Mouse (Mus musculus): ENCODE measurements at regions not wholly inside any gene's neighbourhood (a gene's known extent, or its start where the extent isn't known, plus 50 kb on each side); places are given as distances from the start of the nearest gene placed in this dataset.

GRCm38 (mm10) chr4:32177933-32178639 lies 60.5 kb upstream of the Bach2 start:
- Histone ChIP-seq H3K36me3 (ENCODE audit: control insufficient read depth in 1 of 2, insufficient read depth in 2 of 2, low read length in 2 of 2) (peaks cover 0 to 27% of the 10 kb centered on the region in 2 experiments; a peak in 2 of 4 replicates), H3K79me2 (ENCODE audit: control insufficient read depth, insufficient read depth, low read length, poor library complexity) (no peaks in the 10 kb centered on the region), H3K27ac (ENCODE audit: control insufficient read depth, low read depth, low read length) (no peak overlapping the region), H3K4me3 (ENCODE audit: control insufficient read depth in 1 of 2, insufficient read depth in 1 of 2, low read depth in 2 of 2, low read length in 2 of 2) (peak overlapping the region in 1 of 2 experiments; percentile 35; a peak in 1 of 4 replicates), H3K9ac (ENCODE audit: control insufficient read depth, low read depth, low read length, poor library complexity, severe bottlenecking) (no peak overlapping the region), H3K9me3 (replicated peaks; ENCODE audit: insufficient read depth, low read length) (no peaks in the 10 kb centered on the region), H3K4me1 (ENCODE audit: control insufficient read depth in 1 of 2, insufficient read depth in 2 of 2, low read length in 2 of 2) (peaks cover 22 to 41% of the 10 kb centered on the region in 2 experiments), H3K27me3 (ENCODE audit: control insufficient read depth in 1 of 2, insufficient read depth in 2 of 2, low read length in 2 of 2) (no peaks in the 10 kb centered on the region)
- TF ChIP-seq SIN3A (IDR thresholded peaks at IDR 0.05; ENCODE audit: low read length): peak; percentile 24; the same call in 1 of the 2 replicates
- peak; percentile 48; the same call in 1 of the 2 replicates for TF ChIP-seq TCF12 (IDR thresholded peaks at IDR 0.05; ENCODE audit: low read depth, low read length)
- TF ChIP-seq NRF1 (IDR thresholded peaks at IDR 0.05; ENCODE audit: insufficient read depth, low read depth, low read length, poor library complexity, severe bottlenecking): 0 out of 2 replicates have a peak, but pooled peaks have one; percentile 9
- no peak for TF ChIP-seq RAD21 (IDR thresholded peaks at IDR 0.05; ENCODE audit: low read depth, low read length)
- TF ChIP-seq EP300 (IDR thresholded peaks at IDR 0.05; ENCODE audit: low read depth in 1 of 2, low read length in 2 of 2): peak in 1 of 2 experiments; percentile 64; a peak in 3 of 4 replicates
- no peak for TF ChIP-seq POLR2A (IDR thresholded peaks at IDR 0.05; ENCODE audit: control insufficient read depth in 1 of 2, insufficient read depth in 1 of 2, low read depth in 1 of 2, low read length in 2 of 2, poor library complexity in 1 of 2)
- TF ChIP-seq TAL1 (IDR thresholded peaks at IDR 0.05; ENCODE audit: low read length): peak; percentile 55
- no peak for TF ChIP-seq GABPA (IDR thresholded peaks at IDR 0.05; ENCODE audit: low read depth, low read length)
- 0 out of 2 replicates have a peak, but pooled peaks have one; percentile 18 for TF ChIP-seq ETS1 (IDR thresholded peaks at IDR 0.05; ENCODE audit: low read depth, low read length)
- peak; percentile 42 for DNase-seq (ENCODE audit: low read depth, low spot score)

GRCm38 (mm10) chr4:32179707-32180241 lies 58.8 kb upstream of the Bach2 start:
- Histone ChIP-seq H3K9ac (ENCODE audit: control insufficient read depth, low read depth, low read length, poor library complexity, severe bottlenecking) (no peak overlapping the region), H3K4me3 (ENCODE audit: control insufficient read depth in 1 of 2, insufficient read depth in 1 of 2, low read depth in 2 of 2, low read length in 2 of 2) (no peak overlapping the region), H3K27ac (ENCODE audit: control insufficient read depth, low read depth, low read length) (no peak overlapping the region), H3K9me3 (replicated peaks; ENCODE audit: insufficient read depth, low read length) (no peaks in the 10 kb centered on the region), H3K79me2 (ENCODE audit: control insufficient read depth, insufficient read depth, low read length, poor library complexity) (no peaks in the 10 kb centered on the region), H3K27me3 (ENCODE audit: control insufficient read depth in 1 of 2, insufficient read depth in 2 of 2, low read length in 2 of 2) (no peaks in the 10 kb centered on the region), H3K4me1 (ENCODE audit: control insufficient read depth in 1 of 2, insufficient read depth in 2 of 2, low read length in 2 of 2) (peaks cover 22 to 26% of the 10 kb centered on the region in 2 experiments), H3K36me3 (ENCODE audit: control insufficient read depth in 1 of 2, insufficient read depth in 2 of 2, low read length in 2 of 2) (peaks cover 0 to 21% of the 10 kb centered on the region in 2 experiments; a peak in 2 of 4 replicates)
- peak; percentile 54 for DNase-seq (ENCODE audit: low read depth, low spot score)
- 0 out of 2 replicates have a peak, but pooled peaks have one; percentile 9 for TF ChIP-seq ETS1 (IDR thresholded peaks at IDR 0.05; ENCODE audit: low read depth, low read length)
- no peak for TF ChIP-seq HCFC1 (IDR thresholded peaks at IDR 0.05; ENCODE audit: low read depth, low read length)

- DNase-seq (ENCODE audit: low read depth, low spot score): no peak
- no peak overlapping the region for H3K4me3 ChIP-seq (ENCODE audit: control insufficient read depth in 1 of 2, insufficient read depth in 1 of 2, low read depth in 2 of 2, low read length in 2 of 2)
- no peaks in the 10 kb centered on the region for H3K79me2 ChIP-seq (ENCODE audit: control insufficient read depth, insufficient read depth, low read length, poor library complexity)
- TF ChIP-seq TBP (IDR thresholded peaks at IDR 0.05; ENCODE audit: low read depth, low read length): no peak
- TF ChIP-seq TAL1 (IDR thresholded peaks at IDR 0.05; ENCODE audit: low read length): no peak
- no peak for TF ChIP-seq USF1 (IDR thresholded peaks at IDR 0.05; ENCODE audit: low read depth, low read length)
- no peak for TF ChIP-seq RAD21 (IDR thresholded peaks at IDR 0.05; ENCODE audit: low read depth, low read length)
- TF ChIP-seq ETS1 (IDR thresholded peaks at IDR 0.05; ENCODE audit: low read depth, low read length): no peak
- TF ChIP-seq MAX (IDR thresholded peaks at IDR 0.05; ENCODE audit: low read length): no peak
- no peak for TF ChIP-seq POLR2AphosphoS2 (IDR thresholded peaks at IDR 0.05; ENCODE audit: low read length)
- TF ChIP-seq SIN3A (IDR thresholded peaks at IDR 0.05; ENCODE audit: low read length): no peak
- TF ChIP-seq MXI1 (IDR thresholded peaks at IDR 0.05; ENCODE audit: low read depth, low read length): no peak
- no peak overlapping the region for H3K9ac ChIP-seq (ENCODE audit: control insufficient read depth, low read depth, low read length, poor library complexity, severe bottlenecking)
- peaks cover 0 to 6% of the 10 kb centered on the region in 2 experiments; a peak in 2 of 4 replicates for H3K4me1 ChIP-seq (ENCODE audit: control insufficient read depth in 1 of 2, insufficient read depth in 2 of 2, low read length in 2 of 2)
- no peaks in the 10 kb centered on the region for H3K9me3 ChIP-seq (replicated peaks; ENCODE audit: insufficient read depth, low read length)
- no peaks in the 10 kb centered on the region for H3K27me3 ChIP-seq (ENCODE audit: control insufficient read depth in 1 of 2, insufficient read depth in 2 of 2, low read length in 2 of 2)
- H3K27ac ChIP-seq (ENCODE audit: control insufficient read depth, low read depth, low read length): no peak overlapping the region
- H3K36me3 ChIP-seq (ENCODE audit: control insufficient read depth in 1 of 2, insufficient read depth in 2 of 2, low read length in 2 of 2): peaks cover 0 to 2% of the 10 kb centered on the region in 2 experiments; a peak in 1 of 4 replicates
These were observed 54.8 kb upstream of the Bach2 start for GRCm38 (mm10) chr4:32183791-32184190.

Measured in MEL (cell line).